Mouse (Mus musculus): ENCODE data around the gene Calhm4. TPM values are rescaled to one million over a fixed set of nuclear protein-coding genes. Genes with fewer than 3 reads are reported as not detected.
"Not testable (repeated sequence)": the region's sequence is repeated elsewhere in the genome, so short reads cannot be mapped to it uniquely, and the experiment has no call there.

Gene Calhm4
- total RNA-seq, 2 experiments from 2014 or later, result not detected

DNA sequence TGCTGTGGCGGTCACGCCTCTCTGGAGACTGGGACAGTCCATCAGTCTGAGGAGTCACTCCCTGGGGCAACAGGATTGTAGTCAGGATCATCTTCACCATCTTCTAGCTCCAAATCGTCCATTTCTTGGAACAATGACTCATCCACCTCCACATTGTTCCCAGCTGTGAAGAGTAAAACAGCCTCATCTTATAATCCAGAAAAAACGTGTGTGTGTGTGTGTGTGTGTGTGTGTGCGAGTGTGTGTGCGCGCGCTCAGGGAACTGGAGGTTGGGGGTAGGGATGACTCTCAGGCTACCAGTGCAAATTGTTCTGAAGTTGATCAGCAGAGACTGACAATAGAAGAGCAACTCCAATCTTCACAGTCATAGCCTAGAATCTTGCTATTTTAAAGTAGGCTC is 47.4 kb downstream of the Calhm4 start:
- DNase-seq (ENCODE audit: low spot score in 2 of 2), result not testable (repeated sequence)

Other genes starting within 250 kb of the Calhm4 start
- gene Sult3a1, start 186.6 kb downstream of the Calhm4 start, total RNA-seq (2021), result not detected
- gene Rsph4a, start 139.2 kb downstream of the Calhm4 start, total RNA-seq (2021), result not detected
- 10 to 100 TPM; 10.3 to 13.4 TPM for gene Zup1, start 93.0 kb downstream of the Calhm4 start, total RNA-seq (2021)
- gene Rwdd1, start 24.7 kb downstream of the Calhm4 start, total RNA-seq (2021), result 10 to 100 TPM; 92.3 to 95.6 TPM
- gene Trappc3l, start 6.7 kb downstream of the Calhm4 start, total RNA-seq (2021), result not detected
- gene Calhm5, start 52.2 kb upstream of the Calhm4 start, total RNA-seq (2021), result 1 to 10 TPM in 1 of 2 experiments, under 1 TPM in 1; 0.78 to 1.0 TPM
- under 1 TPM; 0.34 TPM for gene Calhm6, start 83.7 kb upstream of the Calhm4 start, total RNA-seq (2021)
- 10 to 100 TPM; 25.0 to 27.0 TPM for gene Dse, start 163.4 kb upstream of the Calhm4 start, total RNA-seq (2021)
- 10 to 100 TPM; 49.7 to 51.0 TPM for gene Tspyl1, start 237.9 kb upstream of the Calhm4 start, total RNA-seq (2021)